Mouse (Mus musculus): Measurements from ENCODE around the gene Ttc12.

Gene Ttc12

GRCm38 (mm10) chr9:49488912-49489895 is 3.2 kb upstream of the Ttc12 start:
- DNase-seq: peak; percentile 84

DNA sequence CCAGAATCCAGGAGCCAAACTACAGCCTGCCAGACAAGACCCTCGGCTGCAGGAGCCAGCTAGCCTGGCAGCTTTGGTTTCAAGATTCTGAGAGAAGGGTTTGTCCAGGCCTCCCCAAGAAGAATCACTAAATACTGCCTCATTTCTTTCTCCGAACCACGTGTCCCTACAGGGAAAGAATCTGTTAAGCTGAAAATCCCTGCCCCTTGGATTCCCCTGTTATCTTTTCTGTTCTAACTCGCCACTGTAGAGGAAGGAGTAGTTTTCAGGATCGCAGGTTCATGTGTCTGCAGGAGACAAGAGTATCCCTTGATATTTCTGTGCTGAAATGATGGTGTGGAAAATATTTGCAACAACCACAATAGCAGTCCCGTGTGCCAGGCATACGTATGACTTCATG is 2.2 kb upstream of the Ttc12 start:
- DNase-seq: no peak

GRCm38 (mm10) chr9:49487657-49487943 is 1.6 kb upstream of the Ttc12 start:
- no peak for DNase-seq

- DNase-seq: no peak
Observed at GRCm38 (mm10) chr9:49486805-49487656, 1.0 kb upstream of the Ttc12 start.

- peak; percentile 79 for DNase-seq
Observed at GRCm38 (mm10) chr9:49485250-49485891, 654 bp downstream of the Ttc12 start.

DNA sequence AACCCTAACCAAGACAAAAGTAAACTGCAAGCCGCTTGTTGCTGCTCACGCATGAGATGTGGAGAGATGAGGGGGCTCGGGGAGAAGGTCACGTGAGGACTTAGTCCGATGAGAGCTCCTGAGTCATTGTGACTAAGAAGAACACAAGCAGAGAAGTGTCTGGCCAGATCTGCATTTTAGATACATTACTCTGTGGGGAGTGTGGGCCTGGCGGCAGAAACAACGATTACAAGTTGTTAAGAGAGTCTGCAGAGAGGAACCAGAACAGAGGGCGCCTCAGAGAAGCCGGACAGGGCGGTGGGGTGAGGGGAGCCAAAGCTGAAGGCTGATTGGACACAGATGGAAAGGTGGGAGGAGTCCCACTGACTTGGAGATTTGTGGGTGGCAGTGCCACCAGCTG is 2.7 kb downstream of the Ttc12 start:
- peak; percentile 46 for DNase-seq

GRCm38 (mm10) chr9:49472126-49472525 is 13.9 kb downstream of the Ttc12 start:
- no peak for DNase-seq

DNA sequence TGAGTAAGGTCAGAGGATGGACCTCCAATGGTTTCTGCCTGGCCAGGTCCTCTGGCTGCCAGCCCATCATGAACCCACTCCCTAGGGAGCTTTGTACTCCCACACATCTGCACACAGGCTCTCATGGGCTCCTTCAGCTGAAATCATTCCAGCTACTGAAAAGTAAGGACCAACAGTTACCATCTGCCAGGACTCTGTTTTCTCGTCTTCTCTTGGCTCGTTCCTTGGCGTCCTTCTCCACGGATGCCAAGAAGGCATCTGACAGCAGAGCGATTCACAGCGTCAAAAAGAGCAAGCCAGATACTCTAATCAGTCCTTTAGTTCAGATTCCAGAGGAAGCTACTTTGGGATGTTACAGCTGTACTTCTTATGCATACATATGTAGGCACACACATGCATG is 15.1 kb downstream of the Ttc12 start:
- DNase-seq: no peak

GRCm38 (mm10) chr9:49470006-49470405 is 16.0 kb downstream of the Ttc12 start:
- no peak for DNase-seq

DNA sequence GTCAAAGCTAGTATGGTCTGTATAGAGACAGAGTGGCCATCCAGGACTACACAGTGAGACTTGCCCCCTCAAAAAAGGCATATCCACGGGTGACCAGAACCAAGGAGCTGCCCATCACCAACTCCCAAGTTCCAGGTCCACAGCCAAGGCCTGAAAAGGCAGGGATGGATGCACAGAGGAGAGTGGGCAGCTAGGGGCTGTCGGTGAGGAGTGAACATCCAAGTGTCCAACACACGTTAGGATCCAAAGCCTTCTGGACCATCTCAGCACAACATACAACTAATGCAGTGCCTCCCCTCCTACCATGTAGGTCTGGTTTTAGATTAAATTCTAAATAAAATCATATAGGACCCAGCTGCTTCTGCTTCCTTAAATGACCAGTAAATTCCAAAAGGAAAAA is 29.9 kb downstream of the Ttc12 start:
- no peak for DNase-seq

GRCm38 (mm10) chr9:49452396-49452795 is 33.6 kb downstream of the Ttc12 start:
- no peak for DNase-seq

DNA sequence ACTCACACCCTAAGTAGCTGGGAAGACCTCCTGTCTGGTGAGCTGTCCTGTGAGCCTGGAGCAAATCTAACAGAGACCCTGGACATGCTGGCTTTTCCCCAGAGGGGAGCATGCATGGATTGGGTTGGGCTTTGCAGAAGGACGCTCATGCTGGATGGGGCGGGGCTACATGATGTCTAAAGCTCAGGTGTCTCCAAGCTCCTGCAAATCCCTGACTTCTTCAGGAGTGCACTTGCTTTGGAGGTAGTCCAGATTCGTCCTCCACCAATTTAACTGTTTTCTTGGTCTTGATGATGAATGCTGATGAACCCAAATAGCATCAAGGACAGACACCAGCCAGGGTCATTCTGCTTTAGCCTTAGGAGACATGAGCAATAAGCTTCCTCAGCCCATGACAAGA is 35.5 kb downstream of the Ttc12 start:
- DNase-seq: no peak

DNA sequence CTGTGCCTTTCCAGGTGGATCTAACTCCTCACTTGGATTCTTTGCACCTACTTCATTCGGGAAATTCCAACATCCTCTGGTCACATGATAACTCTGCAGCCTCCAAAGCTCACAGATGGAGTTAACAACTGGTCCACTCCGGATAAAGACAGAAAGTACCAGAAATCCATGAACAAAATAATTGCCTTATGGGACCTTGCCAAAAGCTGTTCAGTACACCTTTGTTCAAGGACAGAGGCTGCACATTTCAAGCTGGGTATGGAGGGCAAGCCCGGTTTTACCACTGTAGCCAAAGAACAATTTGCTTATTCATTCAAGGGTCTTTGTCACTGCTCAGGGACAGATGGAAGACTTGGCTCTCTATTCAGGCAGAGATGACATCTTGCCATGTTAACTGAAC is 43.4 kb downstream of the Ttc12 start:
- DNase-seq: no peak

- DNase-seq: no peak
Observed at GRCm38 (mm10) chr9:49427478-49427877, 58.5 kb downstream of the Ttc12 start.

DNA sequence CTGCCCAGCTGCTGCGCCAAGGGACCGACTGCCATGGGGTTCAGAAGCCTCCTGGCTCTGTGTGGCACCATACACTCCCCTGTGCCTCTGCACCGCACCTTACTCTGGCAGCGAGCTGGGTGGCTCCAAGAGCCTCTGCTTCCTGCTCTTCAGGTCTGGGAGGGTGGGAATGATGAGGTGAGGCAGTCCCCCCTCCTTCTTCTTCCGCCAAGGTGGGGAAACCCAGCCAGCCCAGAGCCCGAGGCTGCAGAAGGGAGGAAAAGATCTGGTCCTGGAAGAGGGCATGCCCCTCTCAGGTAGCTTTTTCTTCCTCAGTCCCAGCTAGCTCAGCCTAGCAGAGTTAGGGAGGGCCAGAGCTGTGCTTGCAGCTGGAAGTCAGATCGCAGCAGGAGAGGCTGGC is 59.1 kb downstream of the Ttc12 start, which contains the start of gene Ankk1:
Gene Ankk1, minus strand, starts transcription at position 101 of the 400 bp plus-strand sequence.
- DNase-seq: no peak

- DNase-seq: no peak
Observed at GRCm38 (mm10) chr9:49425585-49425984, 60.4 kb downstream of the Ttc12 start.

DNA sequence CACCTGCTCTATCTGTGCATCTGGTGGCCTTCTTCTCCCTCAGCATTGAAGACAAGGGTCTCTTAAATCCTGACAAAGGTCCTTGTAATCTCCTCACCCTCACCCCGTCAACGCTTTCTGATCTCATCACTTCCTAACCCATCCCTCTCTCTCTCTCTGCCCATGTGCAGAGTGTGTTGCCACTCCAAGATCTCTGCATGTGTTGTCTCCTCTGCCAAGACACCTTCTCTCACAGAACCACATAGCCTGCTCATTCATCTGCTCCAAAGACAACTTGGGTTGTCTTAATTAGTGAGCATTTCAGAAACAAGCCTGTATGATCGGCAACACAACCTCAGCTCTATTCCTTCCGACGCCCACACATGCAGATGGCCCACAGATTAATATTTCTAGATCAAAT is 62.2 kb downstream of the Ttc12 start:
- DNase-seq: no peak

- DNase-seq: no peak
Observed at GRCm38 (mm10) chr9:49410621-49411020, 75.4 kb downstream of the Ttc12 start.

- no peak for DNase-seq
Observed at GRCm38 (mm10) chr9:49407028-49407427, 79.0 kb downstream of the Ttc12 start.

DNA sequence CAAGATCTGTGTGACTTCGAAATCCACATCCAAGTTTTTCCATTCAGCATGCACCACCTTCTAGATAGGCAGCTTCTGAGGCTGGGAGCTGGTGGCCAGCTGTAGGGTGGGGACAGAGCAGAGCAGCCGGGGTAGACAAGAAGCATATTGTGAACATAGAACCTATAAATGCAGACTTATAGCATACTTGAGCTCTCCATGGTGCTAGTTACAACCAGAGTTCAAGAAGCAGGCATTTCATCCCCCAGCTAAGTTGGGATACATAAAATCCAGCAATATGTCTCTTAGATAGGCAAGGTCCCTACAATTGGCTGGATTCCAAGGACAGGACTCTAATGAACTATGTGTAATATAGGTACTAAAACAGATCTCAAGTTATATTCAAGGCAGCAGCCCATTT is 82.3 kb downstream of the Ttc12 start:
- peak; percentile 22 for DNase-seq

GRCm38 (mm10) chr9:49396006-49396405 is 90.0 kb downstream of the Ttc12 start:
- no peak for DNase-seq

DNA sequence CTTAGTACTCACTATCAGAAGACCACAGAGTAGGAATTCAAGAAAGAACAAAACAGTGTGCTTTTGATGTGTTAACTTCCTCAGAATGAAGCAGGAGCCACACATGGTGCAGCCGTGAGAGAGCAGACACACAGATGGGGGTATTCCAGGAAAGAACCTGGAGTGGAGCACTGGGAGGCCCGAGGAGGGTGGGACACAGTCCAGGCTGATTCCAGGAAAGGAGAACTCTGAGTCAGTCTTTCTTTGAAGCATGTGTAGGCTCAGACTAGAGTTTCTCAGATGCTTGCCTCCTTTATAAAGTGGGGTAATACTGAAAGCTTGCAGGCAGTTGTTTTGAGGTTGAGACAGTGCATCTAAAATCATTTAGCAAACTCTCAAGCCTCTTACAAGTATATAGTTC is 93.8 kb downstream of the Ttc12 start:
- DNase-seq: no peak
